Mouse (Mus musculus) cerebellum, adult 9-10 months (tissue): ENCODE measurements around the gene Elovl3.
A peak's percentile ranks its signal among the peaks of the same experiment; 100 is the strongest.
"Not testable (repeated sequence)": the region's sequence is repeated elsewhere in the genome, so short reads cannot be mapped to it uniquely, and the experiment has no call there.

Experiments
- DNase-seq: peaks from one replicate; pipeline ENCODE4 v3.0.0; 2022

The Elovl3 gene

DNA sequence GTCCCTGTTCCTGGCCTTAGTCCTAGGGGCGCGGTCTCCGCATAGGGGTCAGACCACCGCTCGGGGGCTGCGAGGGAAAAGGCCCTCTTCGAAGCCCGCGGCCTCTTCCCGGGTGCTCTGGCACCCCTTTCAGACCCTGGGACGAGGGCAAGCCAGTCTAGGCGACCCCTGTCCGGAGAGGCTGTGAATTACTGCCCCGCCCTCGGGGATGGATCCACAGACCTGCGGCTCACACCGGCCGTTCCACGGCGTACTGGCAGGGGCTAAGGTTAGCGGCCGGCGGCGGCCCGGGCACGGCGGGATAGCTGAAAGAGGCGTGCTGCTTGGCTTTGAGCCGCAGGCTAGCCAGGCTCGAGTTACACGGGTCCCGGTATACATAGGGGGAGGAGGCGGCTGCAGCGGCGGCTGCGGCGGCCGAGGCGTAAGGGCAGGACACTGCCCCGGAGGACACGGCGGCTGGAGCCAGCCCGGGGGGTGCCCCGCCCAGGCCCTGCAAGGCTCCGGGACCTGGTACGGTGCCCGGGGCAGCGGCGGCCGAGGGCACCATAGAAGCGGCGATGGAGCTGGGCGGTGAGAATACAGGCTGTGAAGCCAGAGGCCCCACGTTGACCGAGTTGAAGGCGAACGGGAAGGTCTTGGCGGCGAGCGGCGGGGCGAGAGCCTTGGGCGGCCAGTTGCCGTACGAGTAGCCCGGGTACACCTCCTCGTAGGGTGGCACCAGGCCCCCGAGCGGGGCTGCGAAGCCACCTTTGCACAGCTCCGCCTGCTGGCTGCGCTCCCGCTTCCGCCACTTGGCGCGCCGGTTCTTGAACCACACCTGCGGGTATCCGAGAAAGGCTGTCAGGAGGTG is 4.3 kb downstream of the Elovl3 start:
- no peak for DNase-seq

DNA sequence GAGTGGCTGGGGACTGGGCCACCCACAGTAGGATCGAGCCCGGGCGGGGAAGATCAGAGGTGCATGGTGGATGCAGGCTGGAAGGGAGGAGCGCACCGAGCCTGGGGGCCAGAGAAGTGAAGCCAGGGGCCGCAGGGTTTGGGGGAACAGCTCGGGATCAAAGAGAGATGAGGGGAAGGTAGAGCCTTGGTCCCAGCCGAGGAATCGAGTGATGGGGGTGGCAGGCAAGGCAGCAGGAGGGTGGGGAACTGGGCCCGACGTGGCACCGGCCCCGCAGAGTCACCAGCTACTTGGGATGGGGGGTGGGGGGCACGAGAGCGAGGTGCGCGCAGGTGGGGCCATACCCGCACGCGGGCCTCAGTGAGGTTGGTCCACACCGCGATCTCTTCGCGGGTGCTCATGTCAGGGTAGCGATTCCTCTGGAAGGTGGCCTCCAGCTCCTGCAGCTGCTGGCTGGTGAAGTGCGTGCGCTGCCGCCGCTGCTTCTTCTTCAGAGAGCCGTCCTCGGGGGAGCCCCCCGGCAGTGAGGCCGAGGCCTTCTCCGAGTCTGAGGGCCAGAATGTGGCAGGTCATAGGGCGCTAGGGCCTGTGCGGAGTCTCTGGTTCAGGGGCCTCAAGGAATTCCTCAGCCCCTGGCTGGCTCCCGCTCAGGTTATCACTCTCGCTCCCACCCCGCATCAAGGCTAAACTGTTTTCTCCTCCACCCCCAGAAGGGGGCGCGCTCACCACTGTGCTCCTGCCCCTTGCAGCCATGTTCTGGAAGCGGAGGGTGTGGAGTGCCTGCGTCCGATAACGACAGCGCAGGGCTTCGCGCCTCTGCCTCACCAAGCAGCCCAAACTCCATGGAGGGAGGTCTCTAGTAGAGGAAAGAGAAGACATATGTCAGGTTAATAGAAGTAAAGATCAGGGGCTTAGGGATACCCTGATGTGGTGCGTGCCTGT is 5.2 kb downstream of the Elovl3 start:
- DNase-seq: no peak

DNA sequence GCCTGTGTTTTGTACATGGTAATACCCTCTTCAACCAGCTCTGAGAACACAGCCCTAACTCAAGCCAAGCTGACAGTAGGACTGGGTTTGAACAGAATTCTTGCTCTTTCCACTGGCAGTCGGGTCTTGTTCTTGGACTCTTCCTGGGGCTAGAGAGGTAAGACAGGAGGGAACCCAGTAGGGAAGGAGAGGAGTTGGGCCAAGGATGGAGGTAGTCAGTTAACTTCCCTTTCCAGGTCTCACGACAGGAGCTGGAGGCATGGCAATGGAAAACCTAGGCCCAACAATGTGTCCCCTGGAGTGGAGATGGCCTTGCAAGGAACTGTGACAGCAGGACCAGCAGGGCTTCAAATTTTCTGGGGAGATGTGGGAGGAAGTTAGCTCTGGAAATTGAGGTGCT is 8.6 kb downstream of the Elovl3 start:
- DNase-seq: no peak

DNA sequence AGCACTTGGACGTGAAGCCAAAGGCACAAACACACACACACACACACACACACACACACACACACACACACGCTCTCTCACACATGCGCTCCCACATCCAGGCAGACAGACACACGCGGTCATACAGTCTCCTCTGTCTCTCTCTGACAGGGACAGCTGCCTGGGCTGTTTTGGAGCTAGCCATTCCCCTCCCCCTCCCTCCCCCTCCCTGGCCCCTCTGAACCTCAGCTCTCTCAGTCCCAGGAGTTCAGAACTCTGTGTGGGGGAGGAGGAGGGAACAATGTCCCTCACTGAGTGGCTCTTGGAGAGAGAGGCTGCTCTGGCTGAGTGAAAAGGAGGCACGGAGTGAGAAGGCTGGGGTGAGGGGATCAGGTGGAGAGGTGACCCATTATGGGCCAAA is 9.4 kb downstream of the Elovl3 start:
- DNase-seq: no peak

DNA sequence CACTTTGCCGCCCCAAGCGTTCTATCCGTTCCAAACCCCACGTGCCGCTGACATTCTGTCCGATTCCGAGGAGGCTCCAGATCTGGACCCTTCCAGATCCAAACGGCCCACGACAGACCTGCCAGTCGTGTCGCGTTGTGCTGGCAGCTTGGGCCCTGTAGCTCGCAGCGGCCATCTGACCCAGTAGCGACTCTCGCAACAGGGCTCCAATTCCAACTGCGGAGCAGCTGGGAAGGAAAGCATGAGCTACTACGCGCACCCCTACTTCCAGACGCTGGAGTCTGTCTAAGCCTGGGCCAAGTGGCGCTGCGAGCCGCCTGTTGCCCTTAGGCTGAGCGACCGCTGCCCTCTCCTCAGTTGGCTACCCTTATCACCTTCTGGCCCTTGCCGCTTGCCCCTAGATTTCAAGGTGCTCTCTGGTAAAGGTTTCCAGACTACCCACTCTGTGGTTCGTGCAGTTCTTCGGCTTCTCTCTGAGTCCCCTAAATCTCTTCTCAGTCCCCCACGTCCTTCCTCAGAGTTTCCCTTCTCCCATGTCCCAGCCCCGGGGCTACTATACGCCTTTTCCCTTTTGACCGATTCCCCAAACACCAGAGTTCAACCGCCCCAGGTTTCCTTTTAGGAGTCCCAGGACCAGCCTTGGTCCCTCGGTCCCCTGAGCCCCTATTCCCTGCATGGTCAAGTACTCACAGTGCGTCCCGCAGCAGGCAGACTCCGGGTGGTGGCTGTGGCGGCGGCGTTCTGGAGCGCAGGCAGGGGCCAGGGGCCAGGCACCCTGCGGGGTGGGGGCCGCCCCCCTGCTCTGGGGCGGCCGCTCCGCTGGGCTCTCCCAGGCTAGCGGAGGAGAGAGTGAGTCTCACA is 16.0 kb downstream of the Elovl3 start, which contains the start of gene Pitx3:
Pitx3 (minus strand) TSS at position 816 of the 861 bp plus-strand sequence.
- no peak for DNase-seq

DNA sequence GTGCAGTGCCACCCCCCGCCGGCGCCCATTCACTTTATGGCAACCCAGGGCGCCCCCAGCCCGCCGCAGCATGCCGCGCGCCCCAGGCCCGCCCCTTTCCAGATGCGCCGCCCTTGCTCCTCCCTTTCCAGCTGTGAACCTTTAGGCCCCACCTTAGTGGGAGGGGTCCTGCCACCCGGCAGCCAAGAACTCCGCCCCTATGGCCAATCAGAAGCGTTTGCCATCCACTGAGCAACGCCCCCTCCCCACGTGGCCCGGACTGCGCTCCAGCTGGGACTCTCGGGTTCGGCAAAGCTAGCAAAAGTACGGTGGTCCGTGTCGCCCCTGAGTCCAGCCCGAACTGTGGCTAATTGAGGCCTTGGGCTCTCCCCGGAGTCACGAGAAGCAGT is 16.7 kb downstream of the Elovl3 start:
- DNase-seq: no peak

DNA sequence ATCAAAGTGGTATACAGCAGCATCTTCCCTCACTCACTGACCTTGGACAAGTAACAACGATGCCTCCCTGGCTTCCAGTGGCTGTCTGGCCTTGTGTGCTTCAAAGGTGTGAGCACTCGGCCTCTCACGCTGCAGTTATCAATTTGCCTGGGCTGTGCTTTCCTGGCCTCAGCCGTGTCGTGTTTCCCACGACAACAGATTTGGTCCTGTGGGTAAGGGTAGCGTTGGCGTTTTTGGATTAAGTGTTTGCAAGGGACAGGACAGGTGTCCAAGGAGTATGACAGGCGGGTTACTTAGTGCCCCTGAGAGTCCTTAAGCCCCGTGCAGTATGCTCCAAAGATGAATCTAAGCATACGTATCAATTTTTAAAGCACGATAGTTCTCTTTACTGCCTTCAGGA is 17.4 kb downstream of the Elovl3 start:
- DNase-seq: no peak

DNA sequence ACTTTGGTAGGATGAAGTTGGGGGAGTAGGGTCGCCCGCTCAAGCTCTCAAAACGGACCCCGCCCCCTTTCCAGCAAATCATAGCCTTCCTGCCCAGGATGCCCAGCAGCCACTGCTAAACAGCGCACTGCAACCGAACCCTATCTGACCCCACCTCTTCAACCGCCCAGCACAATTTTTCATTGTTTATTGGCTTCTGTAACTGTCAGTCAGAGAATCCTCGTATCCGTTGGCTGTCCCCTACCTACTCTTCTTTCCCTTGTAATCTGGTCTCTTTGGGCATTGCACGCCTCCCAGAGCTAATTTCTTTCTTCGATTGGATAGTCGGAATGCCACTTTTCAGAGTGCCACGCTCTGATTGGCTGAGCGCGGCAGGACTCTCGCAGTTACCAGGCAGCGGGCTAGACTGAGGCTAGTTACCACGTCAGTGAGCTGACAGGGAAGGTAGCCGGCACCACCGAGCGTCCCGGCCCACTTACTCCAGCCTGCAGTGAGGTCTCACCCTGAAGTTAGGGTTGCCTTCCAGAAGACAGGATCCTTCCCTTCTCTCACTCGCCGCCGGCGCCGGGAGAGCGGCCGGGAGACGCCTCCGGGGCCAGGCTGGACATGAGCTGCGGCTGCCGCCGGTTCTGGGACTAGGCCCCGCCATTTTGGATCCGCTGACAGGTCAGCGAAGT is 20.6 kb downstream of the Elovl3 start, which contains the start of gene Gbf1:
Gbf1 (plus strand) TSS at position 383 of the 677 bp plus-strand sequence.
- DNase-seq: peak; percentile 99

DNA sequence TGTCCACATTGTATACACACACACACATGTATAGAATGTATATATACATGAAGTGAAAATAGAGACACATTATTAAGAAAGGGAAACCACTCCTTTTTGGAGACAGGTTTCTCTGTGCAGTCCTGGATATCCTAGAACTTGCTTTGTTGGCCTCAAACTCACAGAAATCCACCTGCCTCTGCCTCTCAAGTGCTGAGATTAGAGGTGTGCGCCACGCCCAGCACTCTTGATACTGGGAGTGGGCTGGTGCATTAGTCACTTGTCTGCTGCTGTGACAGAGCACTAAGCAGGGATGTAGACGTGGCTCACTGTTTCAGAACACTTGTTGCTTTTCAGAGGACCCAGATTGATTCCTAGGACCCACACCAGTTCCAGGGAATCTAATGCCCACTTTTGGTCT is 34.3 kb downstream of the Elovl3 start:
- no peak for DNase-seq

DNA sequence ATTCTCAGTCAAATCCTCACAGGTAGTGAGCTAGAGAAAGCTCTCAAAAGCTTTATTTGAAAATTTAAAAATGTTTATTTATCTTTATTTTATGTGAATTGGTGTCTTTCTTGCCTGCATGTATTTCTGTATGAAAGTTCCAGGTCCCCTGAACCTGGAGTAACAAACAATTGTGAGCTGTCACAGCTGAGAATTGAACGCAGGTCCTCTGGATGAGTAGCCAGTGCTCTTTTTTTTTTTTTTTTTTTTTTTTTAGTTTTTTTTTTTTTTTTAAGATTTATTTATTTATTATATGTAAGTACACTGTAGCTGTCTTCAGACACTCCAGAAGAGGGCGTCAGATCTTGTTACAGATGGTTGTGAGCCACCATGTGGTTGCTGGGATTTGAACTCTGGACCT is 35.5 kb downstream of the Elovl3 start:
- DNase-seq: not testable (repeated sequence)

DNA sequence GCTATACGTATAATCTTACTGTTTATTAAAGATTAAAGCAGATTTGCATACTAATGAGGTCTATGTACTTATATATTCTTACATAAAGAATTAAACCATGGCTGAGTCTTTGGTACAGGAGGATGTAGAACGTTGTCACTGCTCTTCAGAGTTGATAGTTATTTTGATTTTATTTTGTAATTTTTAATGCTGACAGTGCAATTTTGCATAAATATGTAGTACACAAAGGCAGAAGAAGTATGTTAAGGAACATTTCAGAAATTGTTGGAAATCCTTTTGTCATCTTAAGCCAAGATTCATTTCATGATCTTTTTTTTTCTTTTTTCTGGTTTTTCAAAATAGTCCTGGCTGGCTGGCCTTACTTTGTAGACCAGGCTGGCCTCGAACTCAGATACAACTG is 37.7 kb downstream of the Elovl3 start:
- DNase-seq: no peak

DNA sequence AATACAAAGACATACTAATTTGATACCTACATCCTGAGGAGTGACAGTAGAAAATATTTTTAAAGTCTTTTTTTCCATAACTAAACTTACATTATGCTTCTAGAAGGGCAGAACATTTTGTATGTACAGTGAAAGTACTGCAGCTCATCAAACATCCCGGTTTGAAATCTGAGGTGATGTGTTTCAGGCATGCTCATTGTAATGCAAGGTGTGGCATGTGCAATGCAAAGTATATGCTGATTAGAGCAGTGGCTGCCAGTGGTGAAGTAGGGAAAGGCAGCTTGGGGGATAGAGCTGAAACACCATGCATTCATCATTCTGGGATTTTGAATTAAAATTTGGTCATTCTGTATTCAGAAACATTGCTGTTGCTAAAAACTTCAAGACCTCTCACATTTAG is 38.2 kb downstream of the Elovl3 start:
- DNase-seq: no peak

DNA sequence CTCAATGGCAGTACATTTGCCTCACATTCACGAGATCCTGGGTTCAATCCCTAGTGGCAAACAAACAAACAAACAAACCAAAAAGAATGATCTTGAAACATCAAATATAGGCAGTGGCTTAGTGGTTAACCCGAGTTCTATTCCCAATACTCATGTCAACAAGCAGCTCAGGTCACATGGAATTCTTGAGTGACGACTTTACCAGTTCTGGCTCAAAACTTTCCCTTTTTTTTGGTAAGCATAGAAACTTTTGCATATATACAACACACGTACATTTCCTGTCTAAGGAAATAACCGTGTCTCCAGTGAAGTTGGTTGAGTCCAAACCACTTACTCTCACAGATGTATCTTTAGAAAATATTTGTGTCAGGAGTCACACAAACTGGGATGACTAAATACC is 40.8 kb downstream of the Elovl3 start:
- DNase-seq: no peak

DNA sequence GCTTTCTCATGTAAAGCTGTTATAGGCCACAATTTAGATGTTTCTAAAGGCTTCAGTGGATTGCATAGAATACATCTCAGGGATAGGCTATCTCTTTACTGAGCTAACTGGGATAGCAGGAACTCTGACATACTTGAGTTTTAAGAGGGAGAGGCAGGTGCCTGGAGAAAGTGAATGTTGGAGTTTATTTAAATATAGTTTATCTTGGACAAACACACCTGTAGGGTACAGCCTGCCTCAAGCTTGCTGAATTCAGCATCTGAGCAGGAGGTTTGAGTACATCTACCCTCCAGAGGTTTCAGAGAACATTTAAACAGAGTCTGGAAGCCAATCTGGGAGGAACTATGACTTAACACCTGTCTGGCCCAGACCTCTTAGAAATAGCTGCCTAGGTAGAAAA is 43.5 kb downstream of the Elovl3 start:
- no peak for DNase-seq

DNA sequence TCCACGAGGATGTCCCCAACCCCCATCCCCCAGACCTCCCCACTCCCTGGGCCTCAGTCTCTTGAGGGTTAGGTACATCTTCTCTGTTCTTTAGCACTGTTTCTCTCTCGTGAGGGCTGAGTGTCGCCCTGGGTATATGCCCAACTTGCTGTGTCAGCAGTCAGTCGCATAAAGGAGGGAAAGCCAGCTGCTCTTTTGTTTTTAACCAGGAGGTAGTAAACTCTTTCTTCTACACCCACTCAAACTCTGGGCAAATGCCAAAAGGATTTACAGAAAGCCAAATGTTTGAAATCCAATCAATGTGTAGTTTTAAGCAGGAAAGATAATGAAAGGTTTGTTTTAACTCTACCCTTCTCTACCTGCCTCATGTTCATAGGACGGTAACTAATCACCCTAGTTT is 45.3 kb downstream of the Elovl3 start:
- DNase-seq: no peak

DNA sequence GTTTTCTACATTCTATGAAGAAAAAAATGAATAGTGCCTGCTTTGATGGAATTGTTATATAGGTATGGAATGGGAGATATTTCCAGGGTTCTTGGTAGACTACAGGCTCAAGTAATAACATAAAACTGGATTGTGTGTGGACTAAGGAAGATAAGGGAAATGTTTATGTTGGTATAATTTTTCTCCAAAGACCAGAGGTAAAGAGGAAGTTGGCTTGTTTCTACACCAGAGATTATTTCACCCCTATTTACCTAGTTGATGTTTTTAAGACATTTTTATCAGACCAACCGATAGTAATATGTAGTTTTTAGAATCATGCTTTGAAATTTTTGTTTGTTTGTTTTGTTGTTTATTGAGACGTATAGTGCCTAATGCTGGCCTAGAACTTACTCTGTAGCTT is 48.6 kb downstream of the Elovl3 start:
- no peak for DNase-seq

DNA sequence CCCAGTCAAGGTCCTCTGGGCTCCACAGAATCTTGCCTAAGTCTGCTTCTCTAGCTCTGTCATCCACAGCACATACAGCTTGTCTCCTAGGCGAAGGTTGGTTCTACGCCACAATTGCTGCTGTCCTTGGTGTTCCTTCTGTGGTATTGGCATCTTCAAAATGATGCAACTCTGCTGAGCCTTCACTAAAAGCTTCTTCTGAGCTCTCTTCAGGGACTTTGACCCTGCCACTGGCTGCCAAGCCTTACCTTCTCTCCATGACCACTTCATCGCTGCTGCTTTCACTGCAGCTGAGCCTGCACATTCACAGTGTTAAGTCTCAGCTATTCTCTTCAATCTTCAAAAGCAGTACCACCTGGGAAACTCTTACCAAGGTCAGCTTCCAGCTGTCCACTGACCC is 50.5 kb downstream of the Elovl3 start:
- no peak for DNase-seq
